Mouse (Mus musculus) ES-E14 (cell line): Measurements from ENCODE around the gene Cd180.

Experiments
- CHD2 ChIP-seq: IDR thresholded peaks from 2 replicates; pipeline ENCODE4 v1.6.1; 2014; ENCODE audit warnings: mild to moderate bottlenecking, low read depth, low read length, inconsistent platforms
- HCFC1 ChIP-seq: IDR thresholded peaks from 2 replicates; pipeline ENCODE4 v1.6.1; 2012; ENCODE audit warnings: low read length, inconsistent platforms, borderline replicate concordance; ENCODE audit not compliant: insufficient read depth
- MAFK ChIP-seq: IDR thresholded peaks from 2 replicates; pipeline ENCODE4 v1.6.1; 2014; ENCODE audit warnings: mild to moderate bottlenecking, low read depth, low read length, inconsistent platforms; ENCODE audit not compliant: insufficient read depth
- ZC3H11A ChIP-seq: IDR thresholded peaks from 2 replicates; pipeline ENCODE4 v1.6.1; 2012; ENCODE audit warnings: low read depth, mild to moderate bottlenecking, inconsistent platforms, low read length, borderline replicate concordance
- ZNF384 ChIP-seq: IDR thresholded peaks from 2 replicates; pipeline ENCODE4 v1.6.1; 2012; ENCODE audit warnings: low read depth, low read length, inconsistent platforms

GRCm38 (mm10) chr13:102647511-102647910 lies 45.8 kb upstream of the Cd180 start:
- TF ChIP-seq ZNF384 (no peak), CHD2 (no peak), MAFK (no peak), HCFC1 (no peak), ZC3H11A (no peak)
